Mouse (Mus musculus) monocyte, adult 2 months (primary cell): ENCODE data around the gene Foxa3.

Source experiments
- DNase-seq, 2 experiments: peaks; one replicate each; pipeline ENCODE4 v3.0.0; 2022; ENCODE audit warnings: low spot score in 2 of 2, low read depth in 1 of 2

Gene Foxa3

GRCm38 (mm10) chr7:19028067-19028466 is 4.7 kb upstream of the Foxa3 start:
- no peak for DNase-seq

DNA sequence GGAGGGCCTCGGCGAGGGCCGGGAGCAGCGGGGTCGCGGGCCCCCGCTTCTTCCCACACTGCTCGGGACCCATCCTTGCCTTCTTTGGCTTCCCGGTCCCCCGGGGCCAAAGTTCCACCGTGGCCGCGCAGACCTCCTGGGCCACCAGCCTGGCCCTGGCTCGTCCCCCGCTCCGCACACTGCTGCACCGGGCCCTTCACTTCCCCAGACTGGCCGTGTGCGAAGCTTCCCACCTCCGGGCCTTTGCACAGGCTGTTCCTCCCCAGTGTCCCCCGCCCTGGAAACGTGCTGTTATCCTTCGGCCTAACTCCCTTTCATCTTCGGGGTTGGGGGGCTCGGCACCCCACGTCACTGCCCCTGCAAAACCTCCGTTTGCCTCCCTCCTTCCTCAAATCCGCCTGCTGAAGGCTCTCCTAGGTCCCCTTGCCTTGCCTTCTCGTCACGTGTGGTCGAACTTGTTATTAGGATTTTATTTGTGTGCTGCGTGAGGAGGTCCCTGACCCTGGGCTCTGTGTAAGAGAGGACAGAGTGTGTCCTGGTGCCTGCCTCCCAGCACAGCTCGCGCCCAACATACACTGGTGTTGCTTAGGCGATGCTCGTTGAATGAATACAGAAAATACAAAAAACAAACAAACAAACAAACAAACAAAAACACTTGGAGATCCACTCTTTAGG is 1.4 kb upstream of the Foxa3 start:
- DNase-seq: peak in 1 of 2 experiments; percentile 14

DNA sequence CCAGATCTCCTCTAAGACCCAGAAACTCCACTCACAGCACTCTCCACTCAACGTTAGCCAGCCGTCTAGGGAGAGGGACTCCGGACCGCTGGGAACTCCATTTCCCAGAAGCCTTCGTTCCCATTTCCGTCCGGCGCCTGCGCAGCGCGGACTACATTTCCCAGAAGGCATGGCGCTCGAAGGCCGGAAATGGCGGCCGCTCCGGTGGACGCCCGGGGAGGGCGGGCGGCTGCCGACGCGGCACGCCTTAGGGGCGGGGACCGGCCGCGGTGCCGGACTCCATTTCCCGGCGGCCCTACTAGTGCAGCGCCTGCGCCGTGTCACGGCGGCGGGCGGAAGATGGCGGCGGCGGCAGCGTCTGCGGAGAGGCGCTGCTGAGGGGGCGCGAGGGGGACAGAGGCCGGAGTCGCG is 763 bp upstream of the Foxa3 start, which contains the start of gene Sympk:
Gene Sympk, plus strand, starts transcription at position 282 of the 411 bp plus-strand sequence.
- DNase-seq: peak; percentile 91 to 93

- DNase-seq: no peak
Observed at GRCm38 (mm10) chr7:19022189-19022958, 964 bp downstream of the Foxa3 start.

DNA sequence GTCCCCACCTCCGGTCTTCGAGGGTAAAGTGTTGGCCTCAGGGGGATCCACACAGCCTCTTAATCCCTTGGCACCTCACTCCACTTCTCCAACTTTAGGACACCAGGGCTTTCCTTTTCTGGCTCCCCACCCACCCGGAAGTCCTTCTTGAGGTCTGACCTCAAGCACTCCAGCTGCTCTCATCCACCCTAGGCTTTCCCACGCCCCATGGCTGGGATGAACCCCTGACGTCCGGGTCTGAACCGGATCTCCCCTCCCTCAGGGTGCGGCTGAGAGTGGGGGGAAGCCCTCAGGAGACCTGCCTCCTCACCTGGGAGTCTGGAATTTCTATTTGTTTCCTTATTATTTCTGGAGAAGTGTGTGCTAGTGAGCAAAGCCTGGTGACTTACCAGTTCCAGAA is 2.3 kb downstream of the Foxa3 start:
- no peak for DNase-seq

GRCm38 (mm10) chr7:19017909-19018308 is 5.4 kb downstream of the Foxa3 start:
- no peak for DNase-seq

- DNase-seq: no peak
Observed at GRCm38 (mm10) chr7:19016042-19016441, 7.3 kb downstream of the Foxa3 start.

DNA sequence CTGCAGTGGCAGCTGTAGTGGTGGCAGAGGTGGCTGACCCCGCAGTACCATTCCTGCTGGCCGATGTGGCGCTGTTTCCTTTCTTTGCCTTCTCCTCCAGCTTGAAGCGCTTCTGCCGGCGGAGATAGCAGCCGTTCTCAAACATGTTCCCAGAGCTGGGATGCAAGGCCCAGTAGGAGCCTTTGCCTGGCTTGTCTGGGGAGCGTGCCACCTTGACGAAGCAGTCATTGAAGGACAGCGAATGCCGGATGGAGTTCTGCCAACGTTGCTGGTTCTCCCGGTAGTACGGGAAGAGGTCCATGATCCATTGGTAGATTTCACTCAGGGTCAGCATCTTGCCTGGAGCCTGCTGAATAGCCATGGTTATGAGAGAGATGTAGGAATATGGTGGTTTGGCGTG is 8.9 kb downstream of the Foxa3 start:
- DNase-seq: no peak

GRCm38 (mm10) chr7:19012882-19013281 is 10.5 kb downstream of the Foxa3 start:
- DNase-seq: no peak

DNA sequence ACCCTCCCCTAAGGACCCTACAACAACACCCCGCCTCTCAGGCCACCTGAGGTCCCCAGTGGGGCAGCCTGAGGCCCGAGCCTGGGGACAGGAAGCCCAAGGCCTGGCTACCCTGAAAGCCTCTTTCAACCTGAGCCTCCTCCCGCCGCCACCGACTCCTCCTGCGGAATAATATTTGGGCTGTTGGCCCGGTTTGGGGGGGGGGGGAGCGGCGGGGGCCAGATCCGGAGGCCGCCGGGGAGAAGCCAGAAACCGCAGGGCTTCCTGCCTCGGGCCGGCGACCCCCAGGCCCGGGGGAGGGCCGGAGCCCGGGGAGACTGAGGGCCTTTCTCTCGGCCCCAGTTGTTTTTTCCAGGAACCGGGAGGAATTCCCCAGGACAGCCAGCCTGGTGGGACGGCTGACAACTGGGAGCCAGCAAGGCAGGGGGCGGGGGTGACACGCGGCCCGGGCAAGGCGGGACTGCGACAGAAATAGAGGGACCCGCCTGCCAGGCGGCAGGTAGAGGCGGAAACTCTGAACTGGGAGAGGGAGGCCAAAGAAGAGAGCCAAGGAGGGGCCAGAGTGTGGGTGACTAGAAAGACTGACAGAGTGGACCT is 11.2 kb downstream of the Foxa3 start:
- no peak for DNase-seq

GRCm38 (mm10) chr7:19010581-19010980 is 12.8 kb downstream of the Foxa3 start:
- no peak for DNase-seq

DNA sequence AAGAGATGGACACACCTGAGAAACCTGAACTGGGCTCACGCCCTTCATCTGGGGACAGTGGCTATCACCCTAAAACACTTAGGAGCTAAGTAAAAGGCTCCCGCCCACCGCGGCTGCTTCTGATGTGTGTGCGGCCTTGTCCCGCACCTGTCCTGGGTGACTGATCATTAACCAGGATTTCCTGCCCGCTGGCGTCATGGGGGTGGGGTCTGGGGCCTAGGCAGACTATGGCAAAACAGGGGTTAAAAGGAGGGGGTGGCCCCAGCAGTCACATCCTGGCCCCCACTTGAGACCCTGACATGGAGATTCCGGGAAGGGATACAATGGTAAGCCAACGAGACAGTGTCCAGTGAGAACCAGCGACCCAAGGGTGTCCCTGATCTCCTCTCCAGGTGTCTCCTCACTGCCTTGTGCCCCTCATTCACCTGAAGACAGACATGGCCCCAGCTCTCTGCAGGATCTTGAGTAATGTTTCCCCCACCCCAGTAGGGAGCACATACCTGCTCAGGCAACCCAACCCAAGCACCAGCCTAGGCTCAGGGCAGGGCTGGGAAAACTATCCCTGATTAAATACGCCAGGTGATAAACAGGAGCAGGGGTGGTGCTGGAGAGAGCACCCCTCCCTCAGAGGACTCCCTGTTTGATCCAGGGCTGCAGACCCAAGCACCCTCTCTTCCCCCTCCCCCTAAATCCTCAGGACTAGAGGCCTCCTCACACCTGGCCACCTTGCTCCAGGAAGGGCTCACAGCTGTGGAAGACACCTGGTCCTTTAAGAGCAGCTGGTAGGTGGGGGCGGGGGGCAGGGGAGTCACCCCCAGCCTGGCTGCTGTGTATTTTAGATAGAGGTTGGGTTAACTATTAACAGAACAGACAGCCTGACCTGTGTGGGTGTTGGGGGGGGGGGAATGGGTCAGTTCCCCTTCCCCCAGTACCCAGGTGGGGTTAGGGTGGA is 16.0 kb downstream of the Foxa3 start:
- no peak for DNase-seq

GRCm38 (mm10) chr7:19006476-19006875 is 16.9 kb downstream of the Foxa3 start:
- peak in 1 of 2 experiments; percentile 76 for DNase-seq

- DNase-seq: no peak
Observed at GRCm38 (mm10) chr7:19005417-19006121, 17.8 kb downstream of the Foxa3 start.

DNA sequence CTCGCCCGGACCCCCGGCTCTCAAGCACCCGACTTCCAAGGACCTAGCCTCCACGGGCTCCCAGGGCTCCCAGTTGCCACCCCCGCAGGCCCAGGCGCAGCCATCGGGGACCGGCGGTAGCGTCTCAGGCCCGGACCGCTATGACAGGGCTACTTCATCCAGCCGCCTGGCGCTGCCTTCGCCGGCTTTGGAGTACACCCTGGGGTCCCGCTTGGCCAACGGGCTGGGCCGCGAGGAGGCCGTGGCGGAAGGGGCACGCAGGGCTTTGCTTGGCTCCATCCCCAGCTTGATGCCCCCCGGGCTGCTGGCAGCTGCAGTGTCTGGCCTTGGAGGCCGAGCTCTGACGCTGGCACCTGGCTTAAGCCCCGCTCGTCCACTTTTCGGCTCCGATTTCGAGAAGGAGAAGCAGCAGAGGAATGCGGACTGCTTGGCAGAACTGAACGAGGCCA is 18.7 kb downstream of the Foxa3 start:
- no peak for DNase-seq

- peak; percentile 76 to 84 for DNase-seq
Observed at GRCm38 (mm10) chr7:19003902-19004630, 19.3 kb downstream of the Foxa3 start, which contains the start of gene Irf2bp1. Gene Irf2bp1, plus strand, starts transcription at chr7:19004044.

DNA sequence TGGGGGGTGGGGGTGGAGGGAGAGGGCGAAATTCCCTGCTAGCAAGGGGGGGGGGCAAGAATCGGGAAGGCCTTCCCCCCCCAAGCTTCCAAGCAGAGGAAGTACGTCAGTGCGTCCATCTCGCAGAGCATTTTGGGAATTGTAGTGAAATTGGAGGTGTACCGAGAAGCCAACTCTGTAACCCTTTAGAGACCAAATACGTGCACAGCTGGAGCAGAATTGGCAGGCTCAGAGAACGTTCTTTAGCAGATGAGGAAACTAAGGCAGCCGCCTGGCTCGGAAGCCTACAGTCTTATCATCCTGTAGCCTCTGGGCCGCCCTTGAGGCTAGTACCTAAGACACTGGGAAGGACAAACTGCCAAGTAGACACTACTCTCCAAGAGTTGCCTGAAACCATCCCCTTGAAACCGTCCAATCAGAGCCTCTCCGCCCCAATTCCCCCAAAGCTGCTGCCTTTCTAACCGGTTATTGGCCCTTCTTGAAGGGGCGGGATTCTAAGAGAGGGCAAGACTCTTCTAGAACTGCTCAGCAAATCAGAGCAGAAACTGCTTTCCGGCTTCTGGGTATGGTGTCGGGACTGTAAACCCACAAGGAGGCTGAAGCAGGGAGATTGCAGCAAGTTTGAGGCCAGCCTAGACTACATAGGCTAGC is 20.4 kb downstream of the Foxa3 start:
- DNase-seq: no peak

GRCm38 (mm10) chr7:19002115-19002514 is 21.2 kb downstream of the Foxa3 start:
- DNase-seq: no peak

GRCm38 (mm10) chr7:19001807-19002085 is 21.6 kb downstream of the Foxa3 start:
- no peak for DNase-seq
